Mouse (Mus musculus): ENCODE measurements around the gene Cadm3. TPM values are rescaled to one million over a fixed set of nuclear protein-coding genes. Genes with fewer than 3 reads are reported as not detected.
"Not testable (repeated sequence)": the region's sequence is repeated elsewhere in the genome, so short reads cannot be mapped to it uniquely, and the experiment has no call there.

The Cadm3 gene
- polyA plus RNA-seq, 2 experiments from 2014 or later = not detected

DNA sequence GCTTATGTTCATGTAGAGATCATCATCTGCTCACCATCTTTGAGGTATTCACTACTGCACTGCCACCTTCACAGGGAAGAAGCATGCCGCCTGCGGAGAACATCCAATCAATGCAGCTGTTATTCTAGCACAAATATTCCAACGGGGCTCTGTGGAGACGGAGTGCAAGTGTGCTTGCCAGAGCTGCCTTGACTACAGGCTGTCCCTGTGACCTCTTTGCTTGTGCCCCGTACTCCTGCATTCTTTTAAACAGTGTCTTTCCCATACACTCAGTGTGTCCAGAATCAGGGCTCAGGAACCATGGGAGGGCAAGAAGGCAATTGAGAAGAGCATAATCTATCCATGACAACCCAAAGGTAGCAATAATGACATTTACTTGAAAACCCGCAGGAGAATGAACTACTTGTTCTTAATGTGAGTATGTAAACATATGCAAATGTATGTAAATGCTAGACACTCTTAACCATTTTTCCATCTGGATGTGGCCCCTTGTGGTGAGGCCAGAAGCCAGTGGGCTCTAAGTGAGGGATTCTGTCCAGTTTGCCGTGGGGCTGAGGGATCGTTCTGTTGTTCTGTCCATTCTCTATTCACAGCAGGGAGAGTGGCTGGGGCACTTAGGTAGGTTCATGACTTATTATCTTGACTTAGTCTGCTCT is 45.8 kb downstream of the Cadm3 start:
- no peak for ATAC-seq

DNA sequence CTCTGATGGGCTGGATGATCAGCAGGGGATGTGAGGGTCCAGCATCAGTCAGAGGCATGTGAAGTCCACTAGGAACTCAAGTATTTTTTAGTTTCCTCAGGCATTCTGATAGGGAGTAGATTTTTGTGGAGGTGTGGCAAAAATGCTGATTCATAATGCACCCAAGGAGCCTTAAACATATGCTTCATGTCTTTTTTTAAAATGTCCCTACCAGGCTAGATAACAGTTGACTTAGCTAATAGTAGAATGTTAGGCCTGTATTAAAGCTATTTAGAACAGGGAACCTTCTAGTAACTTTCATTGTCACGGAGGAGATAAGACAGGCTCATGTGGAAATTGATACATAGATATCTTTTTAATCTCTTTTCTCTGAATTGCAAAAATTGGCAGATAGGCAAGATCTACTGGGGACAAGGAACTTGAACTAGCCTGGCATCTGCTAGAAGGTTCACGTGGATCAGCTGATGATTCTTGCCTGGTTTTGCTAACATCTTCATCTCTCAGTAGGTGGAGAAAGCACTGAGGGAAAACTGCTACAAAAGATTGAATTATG is 49.5 kb downstream of the Cadm3 start:
- no peak for ATAC-seq

DNA sequence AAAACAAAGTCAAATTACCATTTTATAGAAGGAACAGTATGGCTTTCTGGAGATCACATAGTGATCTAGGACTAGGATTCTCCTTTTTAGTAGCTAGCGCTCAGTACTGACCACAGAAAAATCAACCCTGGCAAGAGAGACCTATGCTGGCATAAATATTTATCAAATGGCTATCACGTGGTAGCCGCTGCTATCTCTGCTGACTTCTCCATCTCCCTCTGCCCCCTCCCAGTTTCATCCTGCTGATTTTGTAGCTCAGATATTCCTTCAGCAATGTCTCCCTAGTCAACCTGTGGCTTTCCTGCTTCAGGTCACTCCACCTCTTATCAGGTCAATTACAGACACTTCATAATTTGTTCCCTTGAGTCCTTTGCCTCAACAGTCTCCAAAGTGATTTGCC is 51.8 kb downstream of the Cadm3 start:
- ATAC-seq = no peak

DNA sequence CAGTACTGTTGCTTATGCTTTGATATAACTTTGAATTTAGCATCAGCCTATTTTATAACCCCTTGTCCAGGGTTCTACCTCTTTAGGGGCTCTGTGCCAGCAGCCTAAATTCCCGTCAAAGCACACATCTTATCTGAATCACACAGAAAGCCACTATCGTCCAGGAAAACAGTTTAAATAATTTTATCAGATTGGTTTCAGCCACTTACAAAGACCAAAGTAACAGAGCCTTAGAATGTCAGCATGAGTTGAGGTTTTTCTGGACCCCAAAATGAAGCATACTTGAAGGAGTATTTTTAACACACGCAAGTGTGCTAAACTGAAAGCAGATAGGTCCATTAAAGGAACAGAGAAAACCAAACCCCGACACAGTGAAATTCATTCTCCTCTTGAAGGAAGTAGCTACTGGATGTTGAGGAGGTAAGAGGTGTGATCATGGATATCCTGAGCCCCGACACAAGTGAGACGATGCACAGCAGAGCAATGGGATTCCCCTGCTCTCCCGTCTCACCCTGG is 53.9 kb downstream of the Cadm3 start:
- not testable (repeated sequence) for ATAC-seq

DNA sequence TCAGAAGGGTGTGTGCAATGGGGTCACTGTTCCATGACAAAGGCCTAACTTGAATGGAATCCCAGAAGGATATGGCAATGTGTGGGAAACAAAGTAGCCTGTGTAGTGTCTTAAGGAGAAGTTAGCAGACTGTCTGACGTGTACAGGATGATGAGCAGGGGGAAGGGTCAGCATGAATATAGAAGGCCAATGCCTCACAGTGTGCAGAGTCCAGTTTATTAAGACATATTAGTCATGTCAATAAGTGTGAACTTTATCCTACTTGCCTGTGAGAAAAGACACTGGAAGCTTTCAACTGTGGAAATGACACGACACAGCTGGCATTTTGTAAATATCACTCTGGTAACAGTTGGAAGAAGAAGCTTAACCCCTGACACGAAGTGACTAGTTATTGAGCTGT is 64.7 kb downstream of the Cadm3 start:
- not testable (repeated sequence) for ATAC-seq

Other genes with a start within 250 kb of the Cadm3 start
- under 1 TPM in 1 of 2 experiments, not detected in 1; 0.42 TPM for gene Olfr1408, start 230.3 kb downstream of the Cadm3 start, polyA plus RNA-seq (2017; shearing (Covaris generic))
- not detected for gene Olfr1406, start 177.1 kb downstream of the Cadm3 start, polyA plus RNA-seq (2017; shearing (Covaris generic))
- not detected for gene Olfr218, start 169.9 kb downstream of the Cadm3 start, polyA plus RNA-seq (2017; shearing (Covaris generic))
- not detected for gene Olfr1404, start 155.3 kb downstream of the Cadm3 start, polyA plus RNA-seq (2017; shearing (Covaris generic))
- gene Fcer1a, start 140.5 kb downstream of the Cadm3 start, polyA plus RNA-seq (2017; shearing (Covaris generic)) = not detected
- gene Olfr418, start 101.7 kb downstream of the Cadm3 start, polyA plus RNA-seq (2017; shearing (Covaris generic)) = not detected
- not detected for gene Mptx2, start 89.9 kb downstream of the Cadm3 start, polyA plus RNA-seq (2017; shearing (Covaris generic))
- not detected for gene Ackr1, start 33.9 kb downstream of the Cadm3 start, polyA plus RNA-seq (2017; shearing (Covaris generic))
- 10 to 100 TPM; 40.0 to 50.8 TPM for gene Aim2, start 16.8 kb downstream of the Cadm3 start, polyA plus RNA-seq (2017; shearing (Covaris generic))
- gene Ifi206, start 123.3 kb upstream of the Cadm3 start, polyA plus RNA-seq (2017; shearing (Covaris generic)) = 10 to 100 TPM; 70.9 to 95.8 TPM
- gene Ifi214, start 168.3 kb upstream of the Cadm3 start, polyA plus RNA-seq (2017; shearing (Covaris generic)) = 10 to 100 TPM; 26.9 to 33.2 TPM
- 10 to 100 TPM; 86.1 to 90.7 TPM for gene Ifi213, start 231.6 kb upstream of the Cadm3 start, polyA plus RNA-seq (2017; shearing (Covaris generic))

Data from activated CD4-positive, CD25-positive, alpha-beta regulatory T cell, adult 4 months (primary cell).